Mouse (Mus musculus): ENCODE data around the gene Mien1.

GRCm38 (mm10) chr11:98459860-98460259 lies 21.1 kb upstream of the Mien1 start:
- TF ChIP-seq CTCF (IDR thresholded peaks at IDR 0.05; ENCODE audit: extremely low read depth, insufficient read depth, low read length) (no peak), POLR2A (IDR thresholded peaks at IDR 0.05; ENCODE audit: extremely low read depth, insufficient read depth, low read length) (no peak)
